Mouse (Mus musculus): ENCODE data around the gene Ezh2. TPM values are rescaled to one million over a fixed set of nuclear protein-coding genes. Genes with fewer than 3 reads are reported as not detected.
"Not testable (repeated sequence)": the region's sequence is repeated elsewhere in the genome, so short reads cannot be mapped to it uniquely, and the experiment has no call there.

Gene Ezh2
- 10 to 100 TPM; 19.7 to 22.0 TPM for total RNA-seq (2021)
- long read RNA-seq, experiment 1, partial matches to known transcripts = 3 of 15 reads
- long read RNA-seq, experiment 1, other reads (novel, unspliced or antisense) = 8 of 15 reads
- long read RNA-seq, experiment 2, partial matches to known transcripts = 0 of 2 reads
- long read RNA-seq, experiment 2, other reads (novel, unspliced or antisense) = 1 of 2 reads

DNA sequence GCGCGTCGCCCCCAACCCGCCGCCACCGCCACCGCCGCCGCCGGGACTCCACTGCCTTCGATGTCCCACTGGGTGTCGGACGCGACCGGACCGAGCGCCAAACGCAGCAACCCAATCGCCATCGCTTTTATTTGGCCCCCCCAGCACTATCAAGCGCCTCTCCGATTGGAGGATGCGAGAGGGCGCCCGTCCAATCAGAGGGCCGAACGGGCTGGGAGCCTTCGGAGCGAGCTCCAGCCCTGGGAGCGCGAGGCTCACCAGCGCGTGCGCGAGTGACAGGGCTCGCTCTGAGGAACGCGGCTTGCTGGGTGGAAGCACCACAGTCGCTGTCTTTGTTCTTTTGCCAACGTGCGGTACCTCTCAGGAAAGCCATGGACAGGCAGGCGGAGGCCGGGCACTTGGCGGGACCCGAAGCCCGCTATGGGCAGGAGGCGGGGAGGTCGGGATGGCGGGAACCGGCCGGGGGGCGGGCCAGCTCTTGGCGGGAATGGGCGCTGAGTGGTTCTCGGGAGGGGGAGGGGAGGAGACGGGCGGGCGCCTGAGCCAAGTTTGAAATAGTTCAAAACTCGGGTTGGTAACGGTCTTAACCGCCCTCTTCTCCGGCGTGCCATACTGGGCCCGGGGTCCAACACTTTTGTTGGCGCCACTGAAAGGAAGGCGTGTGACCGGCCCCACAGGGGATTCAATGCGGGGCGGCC lies at the start of gene Ezh2:
Ezh2 (minus strand) TSS at position 416 of the 698 bp plus-strand sequence.
- peak; percentile 98 to 99 for DNase-seq

DNA sequence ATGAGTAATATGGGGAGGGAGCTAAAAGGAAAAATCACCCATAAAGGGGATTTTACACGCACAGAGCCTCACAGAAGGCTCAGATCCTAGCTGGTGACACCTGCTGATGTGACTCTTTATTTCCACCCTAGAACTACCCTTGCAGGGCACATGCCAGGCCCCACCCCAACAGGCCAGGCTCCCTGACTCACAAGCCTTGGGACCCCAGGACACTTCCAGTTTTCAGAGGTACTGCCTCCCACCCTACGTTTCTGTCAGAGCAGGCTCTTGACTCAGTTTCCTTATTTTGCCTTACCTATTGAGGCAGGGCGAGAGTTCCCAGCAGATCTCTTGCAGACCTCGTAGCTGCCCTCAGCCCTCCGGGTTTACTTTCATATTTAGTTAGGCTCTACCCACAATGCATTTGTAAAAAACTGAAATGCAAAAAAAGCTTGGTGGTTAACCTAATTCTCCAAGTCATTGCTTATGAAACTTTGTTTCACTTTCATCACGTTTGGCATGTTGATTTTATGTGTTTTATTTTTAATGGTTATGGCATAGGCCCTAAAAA lies 41.5 kb upstream of the Ezh2 start:
- no peak for DNase-seq

DNA sequence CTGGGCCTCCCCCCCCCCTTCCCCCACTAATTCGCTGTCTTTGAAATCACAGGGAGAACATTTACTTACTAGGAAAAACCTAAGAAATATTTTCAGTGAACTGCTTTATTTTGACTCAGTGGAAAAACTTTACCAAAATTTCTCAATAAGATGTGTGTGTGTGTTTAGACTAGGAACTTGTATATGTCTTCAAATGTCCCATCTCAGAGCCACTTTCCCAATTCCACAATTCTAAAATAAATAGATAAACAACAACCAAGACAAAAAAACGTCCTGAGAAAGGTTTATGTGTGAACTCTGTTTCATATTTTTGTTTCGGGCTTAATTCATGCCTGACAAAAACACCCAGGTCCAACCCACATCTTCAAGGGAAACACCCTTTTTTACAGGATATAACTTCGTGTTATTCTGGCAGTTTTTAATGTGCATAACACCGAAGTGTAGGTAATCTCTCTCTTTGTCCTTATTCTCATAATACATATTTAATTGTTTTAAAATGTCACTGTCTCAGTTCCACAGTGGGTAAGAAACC lies 40.9 kb upstream of the Ezh2 start:
- no peak for DNase-seq

DNA sequence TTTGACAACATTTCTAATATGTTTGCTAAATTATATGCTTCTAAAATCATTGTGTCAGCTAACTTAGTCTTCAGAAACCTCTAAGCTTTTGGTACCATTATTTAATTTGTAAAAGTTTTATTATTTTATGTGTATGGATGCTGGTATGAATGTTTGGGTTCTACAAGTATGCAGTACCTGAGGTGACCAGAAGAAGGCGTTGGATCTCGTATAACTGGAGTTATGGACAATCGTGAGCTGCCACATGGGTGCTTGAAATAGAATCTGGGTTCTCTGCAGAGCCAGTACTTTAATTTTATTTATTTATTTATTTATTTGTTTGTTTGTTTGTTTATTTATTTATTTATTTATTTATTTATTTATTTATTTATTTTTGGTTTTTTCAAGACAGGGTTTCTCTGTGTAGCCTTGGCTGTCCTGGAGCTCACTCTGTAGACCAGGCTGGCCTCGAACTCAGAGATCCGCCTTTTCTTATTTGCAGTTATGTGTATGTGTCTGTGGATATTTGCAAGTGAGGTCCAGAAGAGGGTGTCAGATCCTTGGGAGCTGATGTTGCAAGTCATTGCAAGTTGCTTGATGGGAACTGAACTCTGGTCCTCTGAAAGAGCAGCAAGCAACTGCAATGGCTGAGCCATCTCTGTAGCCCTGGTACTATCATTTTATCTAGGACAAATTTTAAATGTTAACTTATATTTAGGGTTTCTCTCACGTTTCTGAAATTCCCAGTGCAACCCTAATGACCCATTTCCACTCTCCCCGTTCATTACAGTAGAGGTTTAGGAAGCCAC lies 40.3 kb upstream of the Ezh2 start:
- no peak for DNase-seq

DNA sequence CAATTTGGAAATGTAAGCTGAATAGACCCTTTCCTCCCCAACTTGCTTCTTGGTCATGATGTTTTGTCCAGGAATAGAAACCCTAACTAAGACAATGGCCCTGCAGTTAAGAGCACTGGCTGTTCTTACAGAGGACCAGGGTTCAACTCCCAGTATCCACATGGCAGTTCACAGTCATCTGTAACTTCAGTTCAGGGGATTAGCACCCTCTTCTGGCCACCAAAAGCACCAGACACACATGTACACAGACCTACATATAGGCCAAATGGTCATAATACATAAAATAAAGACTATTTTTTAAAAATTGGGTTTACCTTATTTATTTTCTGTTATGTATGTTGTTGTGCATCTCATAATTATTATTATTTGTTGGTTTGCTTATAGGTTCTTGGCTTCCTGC lies 38.3 kb upstream of the Ezh2 start:
- DNase-seq = peak in 1 of 2 experiments; percentile 23

DNA sequence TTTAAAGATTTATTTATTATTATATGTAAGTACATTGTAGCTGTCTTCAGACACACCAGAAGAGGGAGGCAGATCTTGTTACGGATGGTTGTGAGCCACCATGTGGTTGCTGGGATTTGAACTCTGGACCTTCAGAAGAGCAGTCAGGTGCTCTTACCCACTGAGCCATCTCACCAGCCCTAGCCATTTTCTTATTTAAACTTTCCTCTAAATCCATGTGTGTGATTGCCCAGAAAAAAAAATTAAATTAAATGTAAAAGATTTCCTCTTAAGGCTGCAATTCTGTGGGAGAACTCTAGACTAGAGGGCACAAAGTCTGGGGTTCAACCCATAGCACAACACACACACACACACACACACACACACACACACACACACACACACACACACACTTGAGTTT lies 34.9 kb upstream of the Ezh2 start:
- not testable (repeated sequence) for DNase-seq

DNA sequence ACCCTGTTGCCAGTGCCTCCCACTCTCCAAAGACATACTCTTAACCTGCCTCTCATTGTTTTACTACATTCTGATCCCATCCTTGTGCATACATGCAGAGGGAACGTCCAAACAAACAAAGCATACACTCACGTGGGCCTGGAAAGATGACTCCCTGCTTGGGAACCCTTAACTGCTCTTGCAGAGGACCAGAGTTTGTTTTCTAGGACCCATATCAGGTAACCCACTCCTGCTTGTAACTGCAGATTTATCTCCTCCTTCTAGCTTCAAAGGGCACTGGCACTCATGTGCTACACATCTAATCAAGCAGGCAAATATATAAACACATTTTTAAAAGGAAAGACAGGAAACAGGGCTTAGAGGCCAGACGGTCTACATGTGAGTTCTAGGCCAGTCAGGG lies 32.8 kb upstream of the Ezh2 start:
- DNase-seq = no peak

DNA sequence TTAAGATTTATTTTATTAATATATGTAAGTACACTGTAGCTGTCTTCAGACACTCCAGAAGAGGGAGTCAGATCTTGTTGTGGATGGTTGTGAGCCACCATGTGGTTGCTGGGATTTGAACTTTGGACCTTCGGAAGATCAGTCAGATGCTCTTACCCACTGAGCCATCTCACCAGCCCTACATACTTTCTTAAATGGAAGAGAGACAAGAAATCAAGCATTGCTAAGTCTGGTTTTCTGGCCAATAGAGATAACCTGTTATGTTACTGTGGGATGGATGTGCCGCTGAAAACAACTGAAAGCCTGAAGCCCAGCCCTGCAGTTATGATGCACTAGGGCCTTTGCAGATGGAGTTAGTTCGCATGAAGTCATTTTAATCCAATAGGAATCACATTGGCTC lies 31.8 kb upstream of the Ezh2 start:
- DNase-seq = not testable (repeated sequence)

DNA sequence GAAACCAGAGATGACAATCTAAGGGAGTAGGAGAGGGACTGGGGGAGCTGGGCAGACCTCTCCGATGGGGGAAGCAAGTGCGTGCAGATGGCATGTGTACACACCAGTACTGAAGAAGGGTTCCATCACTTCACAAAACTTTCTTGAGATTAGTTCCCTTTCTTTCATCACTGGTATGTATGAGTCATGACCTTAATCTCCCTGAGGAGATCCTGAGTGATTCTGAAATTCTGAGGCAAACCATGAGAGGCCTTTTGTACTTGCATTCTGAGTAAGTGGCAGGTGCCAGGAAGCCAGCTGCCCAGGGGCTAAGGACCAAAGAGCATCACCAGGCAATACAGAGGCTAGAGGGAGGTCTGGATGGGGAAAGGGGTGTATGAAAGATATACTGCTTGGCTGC lies 25.9 kb upstream of the Ezh2 start:
- no peak for DNase-seq

DNA sequence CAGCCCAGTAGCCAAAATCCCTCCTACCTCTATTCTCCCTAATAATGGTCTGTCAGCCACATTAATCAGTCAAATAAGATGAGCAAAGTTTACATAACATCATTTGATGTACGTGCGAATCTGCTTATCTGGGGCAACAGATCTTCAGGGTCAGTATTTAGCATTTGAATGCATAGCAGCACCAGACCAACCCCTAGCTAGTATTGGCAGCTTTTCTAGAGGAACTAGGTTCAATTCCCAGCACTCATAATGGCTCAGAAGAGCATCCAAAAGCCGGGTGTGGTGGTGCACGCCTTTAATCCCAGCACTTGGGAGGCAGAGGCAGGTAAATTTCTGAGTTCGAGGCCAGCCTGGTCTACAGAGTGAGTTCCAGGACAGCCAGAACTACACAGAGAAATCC lies 13.2 kb upstream of the Ezh2 start:
- not testable (repeated sequence) for DNase-seq

DNA sequence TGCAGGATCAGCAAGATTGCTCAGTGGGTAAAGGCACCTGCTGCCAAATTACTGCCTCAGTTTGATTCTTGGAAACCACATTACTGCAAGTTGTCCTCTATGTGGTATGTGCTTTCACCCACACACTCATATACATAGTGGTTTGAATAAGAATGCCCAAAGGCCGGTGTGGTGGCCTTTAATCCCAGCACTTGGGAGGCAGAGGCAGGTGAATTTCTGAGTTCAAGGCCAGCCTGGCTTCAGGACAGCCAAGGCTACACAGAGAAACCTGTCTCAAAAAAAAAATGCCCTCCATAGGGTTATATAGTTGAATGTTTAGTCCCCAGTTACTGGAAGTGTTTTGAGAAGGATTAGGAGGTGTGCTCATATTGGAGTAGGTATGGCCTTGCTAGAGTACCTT lies 6.8 kb upstream of the Ezh2 start:
- no peak for DNase-seq

DNA sequence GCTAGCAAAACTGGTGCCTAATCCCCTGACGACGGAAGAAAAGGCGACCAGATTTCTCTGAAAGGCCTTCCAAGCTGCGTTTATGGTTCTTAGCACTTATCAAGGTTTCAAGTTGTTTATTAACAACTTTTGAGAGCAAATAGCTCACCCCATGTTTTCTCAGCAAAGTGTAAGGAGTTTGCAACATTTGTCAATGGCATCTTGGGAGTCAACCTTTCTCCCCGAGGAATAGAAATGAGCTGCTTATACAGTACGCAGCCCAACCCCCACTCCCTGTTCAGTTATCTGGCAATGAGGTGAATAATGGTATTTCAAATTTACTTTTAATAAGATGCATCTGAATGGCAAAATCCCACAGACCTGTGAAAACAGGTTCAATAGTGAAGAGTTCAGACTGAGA lies 555 bp upstream of the Ezh2 start:
- DNase-seq = peak; percentile 2 to 33

DNA sequence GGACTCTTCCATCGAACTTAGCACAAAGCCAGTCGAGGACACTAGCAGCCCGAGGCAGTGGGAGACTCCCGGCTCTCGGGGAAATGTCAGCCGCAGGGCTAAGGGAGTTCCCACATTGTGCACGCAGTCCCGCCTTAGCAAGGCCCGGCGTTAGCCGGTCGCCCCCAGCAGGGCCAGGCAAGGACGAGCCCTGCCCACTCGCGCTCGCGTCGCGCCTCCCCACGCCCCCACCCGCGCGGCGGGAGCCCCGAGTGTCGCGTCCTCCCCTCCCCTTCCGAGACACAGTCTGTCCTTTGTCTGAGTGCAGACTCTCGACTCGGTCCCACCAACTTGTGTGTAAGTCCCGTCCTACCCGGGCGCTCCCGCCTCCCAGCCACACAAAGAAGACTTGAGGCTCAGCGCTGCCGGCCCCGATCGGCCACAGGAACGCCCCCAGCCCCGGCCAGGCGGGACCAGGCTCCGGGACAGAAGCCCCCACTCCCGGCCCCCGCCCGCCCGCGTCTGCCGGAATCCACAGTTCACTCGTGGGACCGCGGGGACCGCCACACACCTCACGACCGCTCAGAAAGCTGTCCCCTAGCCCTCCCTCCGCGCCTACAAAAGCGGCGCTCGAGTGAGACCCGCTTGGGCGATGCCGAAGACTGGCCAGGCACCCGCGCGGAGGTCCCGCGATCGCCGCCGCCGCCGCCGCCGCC lies 853 bp downstream of the Ezh2 start:
- DNase-seq = peak; percentile 72 to 81

DNA sequence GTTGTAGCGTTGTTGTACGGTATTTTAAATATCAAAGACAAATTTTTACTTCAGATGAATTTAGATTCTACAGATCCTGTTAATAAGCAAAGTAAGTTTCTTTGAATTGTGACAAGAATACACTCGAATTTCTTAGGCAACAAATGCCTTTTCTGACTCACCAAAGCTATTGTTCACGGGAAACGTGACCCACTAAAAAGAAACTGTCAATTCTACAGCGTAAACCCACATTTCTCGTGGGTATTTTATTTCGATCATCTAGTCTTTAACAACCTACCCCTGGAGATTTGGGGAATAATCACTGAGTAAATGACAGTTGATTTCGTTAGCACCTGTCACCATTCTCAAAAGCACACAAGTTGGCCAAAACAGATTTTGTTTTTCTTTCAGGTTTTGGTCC lies 1.6 kb downstream of the Ezh2 start:
- DNase-seq = no peak

DNA sequence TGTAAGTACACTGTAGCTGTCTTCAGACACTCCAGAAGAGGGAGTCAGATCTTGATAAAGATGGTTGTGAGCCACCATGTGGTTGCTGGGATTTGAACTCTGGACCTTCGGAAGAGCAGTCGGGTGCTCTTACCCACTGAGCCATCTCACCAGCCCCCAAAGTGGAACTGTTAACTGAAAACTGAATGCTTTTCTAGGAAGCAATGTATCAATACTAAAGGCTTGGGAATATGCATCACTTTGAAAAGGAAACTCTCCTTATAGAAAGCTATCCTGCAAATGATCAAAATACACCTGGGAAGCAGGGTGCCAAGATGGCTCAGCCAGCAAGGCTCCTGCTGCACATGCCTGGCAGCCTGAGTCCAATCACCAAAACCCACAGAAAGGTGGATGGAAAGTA lies 7.8 kb downstream of the Ezh2 start:
- DNase-seq = not testable (repeated sequence)

DNA sequence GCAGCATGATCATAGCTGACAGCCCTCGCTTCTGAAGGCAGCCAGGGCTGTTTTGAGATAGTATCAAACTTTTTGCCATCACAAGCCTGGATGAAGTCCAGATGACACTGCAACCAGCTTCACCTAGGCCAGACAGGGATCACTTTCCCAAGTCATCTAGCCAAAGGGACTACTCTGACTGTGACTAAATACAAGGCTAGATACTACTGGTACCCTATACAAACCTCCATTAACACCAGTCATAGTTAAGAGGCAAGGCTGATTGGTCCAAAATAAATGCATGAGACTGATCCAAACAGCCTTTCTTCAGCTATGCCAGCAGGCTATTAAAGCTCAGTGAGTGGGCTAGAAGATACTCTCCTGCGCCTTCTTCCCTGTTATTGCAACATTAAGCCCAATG lies 22.3 kb downstream of the Ezh2 start:
- no peak for DNase-seq

DNA sequence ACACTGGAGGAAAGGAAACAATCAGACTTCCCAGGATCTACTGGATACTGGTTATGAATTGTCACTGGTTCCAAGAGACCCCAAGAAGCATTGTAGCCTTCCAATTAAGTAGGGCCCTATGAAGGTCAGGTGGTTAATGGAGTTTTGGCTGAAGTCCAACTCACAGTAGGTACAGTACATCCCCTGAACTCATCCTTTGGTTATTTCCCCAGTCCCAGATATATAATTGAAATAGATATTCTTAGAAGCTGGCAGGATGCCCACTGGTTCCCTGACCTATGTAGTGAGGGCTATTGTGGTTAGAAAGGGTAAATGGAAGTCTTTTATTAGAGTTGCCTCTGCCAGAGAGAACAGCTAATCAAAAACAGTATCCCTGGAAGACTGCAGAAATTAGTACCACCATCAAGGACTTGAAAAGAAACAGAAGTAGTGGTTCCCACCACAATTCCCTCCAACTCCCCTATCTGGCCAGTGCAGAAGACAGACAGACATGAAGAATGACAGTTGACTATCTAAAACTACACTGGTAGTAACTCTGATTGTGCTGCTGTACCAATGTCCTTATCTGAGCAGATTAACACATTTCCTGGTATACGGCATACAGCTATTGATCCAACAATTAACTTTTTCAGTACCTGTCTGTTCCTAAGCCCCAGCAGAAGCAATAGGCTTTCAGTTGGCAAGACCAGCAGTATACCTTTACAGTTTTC lies 29.7 kb downstream of the Ezh2 start:
- peak in 1 of 2 experiments; percentile 4 for DNase-seq

DNA sequence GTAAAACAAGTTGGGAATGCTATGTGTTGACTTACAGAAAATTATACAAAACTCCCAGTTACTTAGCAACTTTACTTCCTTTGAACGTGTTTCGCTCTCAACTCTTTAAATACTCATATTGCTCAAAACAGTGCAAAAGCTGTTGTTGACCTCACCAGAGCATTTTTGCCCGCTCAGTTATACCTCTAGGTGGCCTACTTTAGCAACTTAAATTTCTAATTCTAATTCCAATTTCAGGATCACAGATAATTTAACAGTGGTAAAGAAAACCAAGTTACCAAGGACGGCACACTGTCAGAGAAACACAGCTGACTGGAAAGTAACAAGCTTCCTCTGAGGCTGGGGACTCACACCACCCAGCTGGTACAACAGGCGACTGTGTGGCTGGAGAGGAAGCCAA lies 33.7 kb downstream of the Ezh2 start:
- DNase-seq = no peak

DNA sequence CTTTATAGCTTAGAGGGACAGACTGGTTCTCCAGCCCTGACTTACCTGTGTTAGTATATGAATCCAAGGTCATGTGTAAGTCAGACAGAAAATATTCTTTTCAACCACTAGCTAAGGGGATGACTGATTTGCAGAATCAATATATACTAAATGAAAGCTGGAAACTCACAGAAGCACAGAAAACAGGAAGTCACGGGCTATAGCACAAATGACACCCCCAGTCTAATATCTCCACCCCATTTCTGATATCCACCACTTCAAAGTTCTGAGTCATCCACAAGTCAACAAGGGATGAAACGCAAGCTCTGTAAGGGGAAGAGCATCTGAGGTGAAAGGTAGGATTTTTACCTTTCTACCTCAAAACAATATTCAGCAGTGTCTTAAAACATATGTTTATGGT lies 34.3 kb downstream of the Ezh2 start:
- DNase-seq = no peak

DNA sequence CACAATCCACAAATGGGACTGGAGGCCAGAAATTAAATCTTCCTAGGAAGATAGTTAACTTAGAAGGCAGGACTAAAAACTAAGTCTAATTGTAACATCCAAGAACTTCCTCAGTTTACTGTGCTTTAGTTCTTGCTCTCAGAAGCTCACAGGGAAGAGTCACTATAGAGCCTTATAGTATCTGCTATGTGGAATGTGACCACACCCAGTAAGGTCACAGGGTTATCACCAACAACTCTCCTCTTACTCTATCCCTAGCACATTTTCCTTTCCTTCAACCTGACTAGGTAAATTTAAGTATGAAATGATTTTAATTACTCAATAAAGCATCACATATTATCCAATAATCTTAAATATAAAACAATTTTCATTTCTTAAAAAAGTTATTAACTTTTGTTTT lies 34.7 kb downstream of the Ezh2 start:
- no peak for DNase-seq

DNA sequence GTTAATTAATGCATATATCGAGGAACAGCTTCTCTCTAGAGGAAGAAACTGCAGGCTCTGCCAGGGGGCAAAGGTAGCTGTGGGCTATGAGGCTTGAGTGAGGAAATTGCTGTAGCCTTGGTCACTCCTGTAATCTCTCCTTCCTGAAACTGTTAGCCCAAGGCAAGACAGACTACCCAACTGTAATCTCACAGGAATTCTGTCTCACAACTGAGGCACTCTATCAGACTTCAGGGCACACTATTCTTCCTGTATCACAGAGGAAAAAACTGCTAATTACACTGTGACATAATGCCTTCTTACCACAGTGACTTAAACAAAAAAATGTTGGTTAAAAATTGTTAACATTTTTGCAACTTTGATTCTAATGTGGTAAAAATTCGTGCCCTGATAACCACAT lies 35.9 kb downstream of the Ezh2 start:
- no peak for DNase-seq

DNA sequence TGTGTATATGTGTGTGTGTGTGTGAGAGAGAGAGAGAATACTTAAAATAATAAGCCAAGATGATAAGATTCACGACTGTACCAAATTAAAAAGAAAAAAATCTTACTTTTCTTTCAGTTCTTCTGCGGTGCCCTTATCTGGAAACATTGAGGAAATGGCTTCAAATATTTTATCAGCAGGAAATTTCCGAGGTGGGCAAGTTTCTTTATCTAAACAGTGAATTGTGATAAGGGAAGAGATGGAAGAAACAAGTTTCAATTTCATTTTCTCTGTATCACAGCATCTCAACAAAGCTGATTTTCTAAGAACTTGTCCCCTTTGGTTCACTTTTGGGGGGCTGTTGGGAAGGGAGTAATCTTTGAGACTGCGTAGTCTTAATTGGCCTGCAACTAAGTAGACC lies 42.9 kb downstream of the Ezh2 start:
- DNase-seq = no peak

Data from adrenal gland, postnatal 36 days (tissue).